Mouse (Mus musculus): ENCODE results near the gene Cib3. TPM values are rescaled to one million over a fixed set of nuclear protein-coding genes. Genes with fewer than 3 reads are reported as not detected.

The Cib3 gene
- polyA plus RNA-seq, 1 experiment from 2014 or later: not detected

DNA sequence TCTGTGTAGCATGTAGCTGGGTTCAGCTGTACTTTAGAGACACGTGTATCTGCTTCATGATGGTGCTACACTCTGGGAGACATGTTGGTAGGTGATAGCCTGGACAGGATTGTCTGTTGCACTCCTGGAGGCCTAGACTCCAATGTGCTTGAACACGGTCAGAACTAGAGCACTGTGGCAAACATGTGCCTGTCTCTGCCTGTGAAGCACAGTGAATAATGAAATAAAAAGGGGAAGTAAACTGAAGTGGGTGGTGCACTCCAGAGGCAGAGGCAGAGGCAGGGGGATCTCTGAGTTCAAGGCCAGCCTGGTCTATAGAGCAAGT, 22.5 kb downstream of the Cib3 start:
- no peak for DNase-seq (ENCODE audit: extremely low spot score, low spot score)
- Histone ChIP-seq H3K4me3 (no peak overlapping the region), H3K27ac (no peak overlapping the region), H3K9me3 (no peaks in the 10 kb centered on the region), H3K36me3 (replicated peaks) (no peaks in the 10 kb centered on the region), H3K4me1 (no peaks in the 10 kb centered on the region), H3K27me3 (ENCODE audit: poor library complexity, severe bottlenecking) (no peaks in the 10 kb centered on the region)
- WGBS: 82% methylated on average over 2 of the region's 2 CpGs

DNA sequence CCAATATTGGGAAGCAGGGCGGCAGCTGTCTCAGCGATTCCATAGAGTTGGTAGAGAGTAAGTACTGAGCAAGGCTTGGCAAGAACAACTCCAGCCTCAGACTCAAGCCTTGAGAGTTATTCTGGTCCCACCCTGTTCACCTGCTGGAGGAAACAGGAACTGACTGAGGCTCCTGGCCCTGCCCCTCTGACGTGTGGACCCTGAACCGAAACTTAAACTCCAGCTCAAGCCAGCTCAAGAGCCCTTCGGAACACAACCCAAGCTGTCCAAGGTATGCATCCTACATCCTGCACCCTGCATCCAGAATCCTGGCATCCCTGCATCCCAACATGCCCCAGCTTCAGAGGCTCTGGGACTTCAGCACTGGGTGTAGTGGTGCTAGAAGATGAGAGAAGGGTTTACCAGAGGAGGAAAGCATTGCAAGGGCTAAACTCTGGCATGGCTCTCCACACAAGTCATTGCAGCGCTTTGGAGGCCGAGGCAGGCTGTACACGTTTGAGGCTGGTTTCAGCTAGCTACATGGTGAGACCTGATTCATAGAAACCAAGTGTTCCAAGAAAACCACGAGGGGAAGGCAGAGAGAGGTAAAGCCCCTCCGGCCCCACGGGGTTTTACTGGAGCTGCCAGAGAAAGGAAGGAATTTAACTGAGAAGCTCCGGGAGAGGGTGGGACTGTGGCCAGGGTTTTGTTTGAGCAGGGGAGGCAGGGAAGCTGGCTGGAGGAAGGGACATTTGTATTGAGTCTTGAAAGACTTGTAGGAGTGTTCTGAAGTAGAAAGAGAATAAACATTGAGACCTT, 23.0 kb downstream of the Cib3 start, which contains the start of gene Hsh2d:
TSS of gene Hsh2d (plus strand) at position 222 of the 798 bp plus-strand sequence.
- WGBS: 76% methylated on average over 12 of the region's 12 CpGs
- no peak within 1 kb of the TSS for H3K27ac ChIP-seq
- H3K36me3 ChIP-seq (replicated peaks): no peaks in the 10 kb centered on the region
- no peaks in the 10 kb centered on the region for H3K9me3 ChIP-seq
- H3K27me3 ChIP-seq (ENCODE audit: poor library complexity, severe bottlenecking): no peaks in the 10 kb centered on the region
- no peak for DNase-seq (ENCODE audit: extremely low spot score, low spot score)
- H3K4me1 ChIP-seq: no peaks in the 10 kb centered on the region
- no peak within 1 kb of the TSS for H3K4me3 ChIP-seq

DNA sequence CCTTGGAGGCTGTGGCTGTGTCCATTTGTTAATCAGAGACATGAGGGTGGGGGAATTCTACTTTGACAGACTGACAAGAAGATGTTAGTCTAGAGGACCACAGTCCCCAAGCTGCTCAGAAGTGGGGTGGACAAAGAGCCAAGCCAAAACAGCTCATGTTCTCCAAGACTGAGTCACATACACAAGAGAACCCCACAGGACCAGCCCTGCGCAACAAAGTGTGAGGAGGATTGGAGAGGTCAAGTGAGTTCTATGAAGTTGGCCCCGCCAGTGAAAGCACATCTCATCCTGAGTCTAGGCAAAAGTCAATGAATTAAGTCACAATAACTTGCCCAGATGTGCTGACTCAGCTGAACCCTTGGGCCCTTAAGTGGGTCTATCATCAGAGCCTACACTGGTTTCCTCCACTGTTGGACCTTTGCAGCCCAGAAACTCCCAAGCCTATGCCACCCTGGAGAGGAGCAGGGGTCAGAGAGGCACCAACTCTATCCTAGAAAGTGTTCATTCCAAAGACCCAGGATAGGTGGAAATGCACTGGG, 24.8 kb downstream of the Cib3 start:
- no peak overlapping the region for H3K4me3 ChIP-seq
- no peaks in the 10 kb centered on the region for H3K9me3 ChIP-seq
- WGBS: 89% methylated on average over 2 of the region's 2 CpGs
- H3K36me3 ChIP-seq (replicated peaks): no peaks in the 10 kb centered on the region
- no peak overlapping the region for H3K27ac ChIP-seq
- DNase-seq (ENCODE audit: extremely low spot score, low spot score): no peak
- H3K4me1 ChIP-seq: no peaks in the 10 kb centered on the region
- H3K27me3 ChIP-seq (ENCODE audit: poor library complexity, severe bottlenecking): no peaks in the 10 kb centered on the region

DNA sequence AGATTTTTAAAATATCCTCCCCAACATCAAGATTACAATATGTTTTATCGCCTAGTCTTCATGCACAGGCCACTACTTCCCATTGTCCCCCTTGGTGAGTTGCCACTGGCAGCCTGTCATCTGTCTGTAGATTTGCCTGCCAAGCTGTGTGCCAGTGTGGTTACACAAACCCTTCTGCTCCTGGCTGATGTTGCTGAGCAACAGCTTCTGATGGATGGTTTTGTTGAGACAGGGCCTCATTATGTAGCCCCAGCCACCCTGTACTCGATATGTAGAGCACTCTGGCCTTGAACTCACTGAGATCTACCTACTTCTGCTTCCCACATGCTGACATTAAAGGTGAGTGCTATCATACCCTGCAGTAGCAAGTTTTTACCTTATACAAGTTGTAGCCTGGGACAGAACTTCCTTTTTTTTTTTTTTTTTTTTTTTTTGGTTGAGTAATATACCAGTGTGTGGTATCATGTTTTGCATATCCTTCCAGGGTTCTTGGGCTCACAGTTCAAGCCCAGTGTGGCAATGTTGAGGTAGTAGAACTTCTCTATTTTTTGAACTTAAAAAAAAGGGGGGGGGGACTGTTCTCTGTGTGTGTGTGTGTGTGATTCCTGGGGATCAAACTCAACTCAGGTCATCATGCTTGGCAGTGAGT, 29.0 kb downstream of the Cib3 start:
- DNase-seq (ENCODE audit: extremely low spot score, low spot score): no peak
- no peaks in the 10 kb centered on the region for H3K4me1 ChIP-seq
- no peaks in the 10 kb centered on the region for H3K27me3 ChIP-seq (ENCODE audit: poor library complexity, severe bottlenecking)
- H3K27ac ChIP-seq: no peak overlapping the region
- H3K4me3 ChIP-seq: no peak overlapping the region
- WGBS: 93% methylated on average over 2 of the region's 2 CpGs
- peaks cover 37% of the 10 kb centered on the region for H3K36me3 ChIP-seq (replicated peaks)
- H3K9me3 ChIP-seq: no peaks in the 10 kb centered on the region

DNA sequence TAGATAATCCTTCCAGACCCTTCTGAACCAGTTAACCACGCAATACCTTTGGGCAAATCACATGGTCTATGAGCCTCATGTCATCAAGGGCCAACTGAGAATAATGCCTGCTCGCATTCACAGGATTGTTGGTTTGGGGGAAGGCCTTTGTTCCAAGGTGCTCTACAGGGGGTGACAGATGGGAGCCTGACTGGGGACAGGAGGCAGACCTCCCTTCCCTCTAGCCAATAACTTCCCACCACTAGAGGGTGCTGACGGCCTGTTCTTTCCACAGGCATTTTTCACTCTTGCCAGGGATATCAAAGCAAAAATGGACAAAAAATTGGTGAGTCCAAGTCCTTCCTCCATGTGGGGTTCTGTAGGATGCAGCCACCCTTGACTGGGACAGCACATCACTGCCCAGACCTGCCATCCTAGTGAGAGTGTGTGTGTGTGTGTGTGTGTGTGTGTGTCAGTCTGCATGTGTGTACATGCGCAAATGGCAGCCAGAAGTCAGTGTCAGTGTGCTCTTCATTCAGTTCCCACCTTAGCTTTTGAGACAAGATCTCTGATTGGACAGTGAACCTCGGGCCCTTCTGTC, 35.2 kb downstream of the Cib3 start:
- Histone ChIP-seq H3K4me1 (no peaks in the 10 kb centered on the region), H3K36me3 (replicated peaks) (peaks cover 98% of the 10 kb centered on the region), H3K4me3 (no peak overlapping the region), H3K27ac (no peak overlapping the region), H3K27me3 (ENCODE audit: poor library complexity, severe bottlenecking) (no peaks in the 10 kb centered on the region), H3K9me3 (no peaks in the 10 kb centered on the region)
- WGBS: 65% methylated on average over 5 of the region's 5 CpGs
- peak; percentile 55 for DNase-seq (ENCODE audit: extremely low spot score, low spot score)

DNA sequence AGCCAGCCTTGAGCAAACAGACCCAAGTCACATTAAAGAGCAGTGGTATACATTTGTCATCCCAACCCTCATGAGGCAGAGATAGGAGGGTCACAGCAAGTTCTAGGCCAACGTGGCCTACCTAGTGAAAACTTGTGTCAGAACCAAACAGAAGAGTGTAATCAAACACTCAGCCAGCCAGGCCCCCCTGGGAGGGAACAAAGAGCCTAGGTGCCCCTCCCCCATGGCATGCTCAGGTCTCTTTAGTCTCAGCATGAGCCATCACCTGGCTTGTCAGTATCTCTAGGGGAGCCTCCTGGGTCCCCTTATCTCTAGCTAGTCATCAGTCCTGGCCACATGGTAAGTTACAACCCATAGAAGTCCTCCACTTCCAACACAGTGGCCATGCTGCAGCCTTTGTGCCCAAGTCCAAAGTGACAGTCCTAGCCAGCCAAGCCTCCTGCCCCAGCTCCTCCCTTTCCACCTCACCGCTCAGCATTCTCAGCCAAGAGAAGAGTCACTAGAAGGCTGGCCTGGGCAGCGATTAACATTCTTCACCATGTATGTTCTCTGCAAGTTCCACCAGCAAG, 42.9 kb downstream of the Cib3 start:
- DNase-seq (ENCODE audit: extremely low spot score, low spot score): no peak
- no peak overlapping the region for H3K4me3 ChIP-seq
- H3K4me1 ChIP-seq: no peaks in the 10 kb centered on the region
- no peak overlapping the region for H3K27ac ChIP-seq
- 80% methylated on average over 3 of the region's 3 CpGs for WGBS
- no peaks in the 10 kb centered on the region for H3K9me3 ChIP-seq
- no peaks in the 10 kb centered on the region for H3K27me3 ChIP-seq (ENCODE audit: poor library complexity, severe bottlenecking)
- H3K36me3 ChIP-seq (replicated peaks): peaks cover 96% of the 10 kb centered on the region

DNA sequence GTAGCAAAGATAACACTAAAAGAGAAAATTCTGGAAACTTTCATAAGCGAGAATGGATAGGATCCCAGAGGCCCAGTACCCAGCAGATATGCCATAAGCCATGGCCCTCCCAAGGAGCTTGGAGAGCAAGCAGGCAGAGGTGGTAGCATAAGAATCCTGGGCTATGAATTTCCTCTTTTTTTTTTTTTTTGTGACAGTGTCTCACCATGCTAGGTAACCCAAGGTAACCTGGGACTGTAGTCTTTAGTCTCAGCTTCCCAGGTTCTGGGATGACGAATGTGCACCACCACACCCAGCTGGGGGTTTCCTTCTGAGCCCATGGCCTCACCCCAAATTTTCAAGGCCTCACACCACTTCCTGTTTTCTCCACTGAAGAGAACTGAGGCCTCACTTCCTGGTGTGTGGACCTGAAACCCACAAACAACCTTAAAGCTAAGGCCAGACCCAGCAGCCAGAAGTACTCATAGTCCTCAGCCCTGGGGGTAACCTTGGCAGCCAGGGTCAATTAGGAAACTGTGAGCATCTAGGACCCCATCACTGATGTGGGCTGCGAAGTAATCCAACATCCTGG, 43.5 kb downstream of the Cib3 start:
- H3K9me3 ChIP-seq: no peaks in the 10 kb centered on the region
- no peaks in the 10 kb centered on the region for H3K4me1 ChIP-seq
- no peak overlapping the region for H3K27ac ChIP-seq
- H3K36me3 ChIP-seq (replicated peaks): peaks cover 96% of the 10 kb centered on the region
- DNase-seq (ENCODE audit: extremely low spot score, low spot score): no peak
- 89% methylated on average over 3 of the region's 3 CpGs for WGBS
- H3K4me3 ChIP-seq: no peak overlapping the region
- no peaks in the 10 kb centered on the region for H3K27me3 ChIP-seq (ENCODE audit: poor library complexity, severe bottlenecking)

DNA sequence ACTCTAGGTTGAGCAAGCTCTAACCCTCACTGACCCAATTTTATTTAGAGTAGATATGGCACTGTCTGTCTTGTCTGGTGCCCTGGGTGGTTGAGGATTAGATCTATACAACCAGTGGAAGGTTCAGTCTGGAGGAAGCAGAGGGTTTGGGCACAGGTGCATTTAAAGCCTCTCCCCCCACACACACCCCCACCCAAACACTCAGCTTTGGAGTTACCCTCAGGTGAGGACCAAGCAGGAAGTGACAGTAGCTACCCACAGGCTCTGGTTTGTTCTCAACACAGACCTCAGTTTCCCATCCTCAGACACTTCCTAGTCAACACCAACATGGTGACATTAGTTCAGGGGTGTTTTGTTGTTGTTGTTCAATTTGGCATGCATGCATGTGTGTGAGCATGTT, 49.8 kb downstream of the Cib3 start:
- Histone ChIP-seq H3K36me3 (replicated peaks) (peaks cover 45% of the 10 kb centered on the region), H3K9me3 (no peaks in the 10 kb centered on the region), H3K4me1 (peaks cover 24% of the 10 kb centered on the region), H3K27me3 (ENCODE audit: poor library complexity, severe bottlenecking) (no peaks in the 10 kb centered on the region), H3K27ac (no peak overlapping the region), H3K4me3 (peak overlapping the region; percentile 98; the same call in 1 of the 2 replicates)
- no peak for DNase-seq (ENCODE audit: extremely low spot score, low spot score)

DNA sequence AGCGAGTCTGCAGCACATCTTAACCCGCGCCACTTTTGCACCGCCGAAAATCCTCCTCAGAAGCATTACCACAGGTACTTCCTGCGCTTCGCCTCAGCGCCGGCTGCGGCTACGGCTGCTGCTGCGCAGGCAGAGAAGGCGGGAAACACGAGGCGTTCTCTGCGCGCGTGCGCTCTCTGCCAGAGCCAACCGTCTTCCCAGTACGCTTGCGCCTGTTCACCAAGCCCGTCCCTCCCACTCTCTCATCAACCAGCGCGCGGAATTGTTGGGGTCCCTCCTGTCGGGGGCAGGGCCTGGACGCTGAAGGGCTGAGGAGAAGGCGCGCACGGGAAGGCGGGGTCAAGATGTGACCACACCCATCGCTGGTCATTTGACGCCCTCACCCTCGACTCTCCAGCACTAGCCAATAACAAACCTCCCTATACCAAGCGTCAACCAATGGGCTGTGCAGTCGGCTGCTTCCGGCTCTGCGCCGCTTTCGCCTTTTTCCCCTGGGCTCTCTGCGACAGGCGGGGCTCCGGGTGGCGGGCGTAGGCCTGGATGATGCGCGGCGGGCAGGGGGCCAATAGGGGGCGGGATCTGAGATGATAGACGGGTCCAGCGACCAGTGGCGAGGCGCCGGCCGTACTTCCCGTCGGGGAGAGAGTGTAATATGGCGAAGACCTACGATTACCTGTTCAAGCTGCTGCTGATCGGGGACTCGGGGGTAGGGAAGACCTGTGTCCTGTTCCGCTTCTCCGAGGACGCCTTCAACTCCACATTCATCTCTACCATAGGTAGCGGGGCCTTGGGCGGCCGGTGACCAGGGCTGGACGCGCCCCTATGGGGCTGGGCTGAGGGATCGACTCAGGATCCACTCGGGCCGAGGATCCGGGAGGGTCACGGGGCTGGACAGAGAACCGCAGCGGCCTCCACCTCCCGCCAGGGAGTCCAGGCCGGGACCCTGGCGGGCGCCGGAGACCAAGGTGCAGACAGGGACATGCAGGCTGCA, 51.6 kb downstream of the Cib3 start, which contains the start of gene Rab8a:
TSS of gene Rab8a (plus strand) at position 494 of the 991 bp plus-strand sequence.
- no peaks in the 10 kb centered on the region for H3K27me3 ChIP-seq (ENCODE audit: poor library complexity, severe bottlenecking)
- H3K36me3 ChIP-seq (replicated peaks): peaks cover 30% of the 10 kb centered on the region
- peak; percentile 99 for DNase-seq (ENCODE audit: extremely low spot score, low spot score)
- H3K27ac ChIP-seq: peak within 1 kb of the TSS; percentile 93
- WGBS: under 1% methylated on average over 82 of the region's 82 CpGs
- peak within 1 kb of the TSS; percentile 98 for H3K4me3 ChIP-seq
- H3K4me1 ChIP-seq: peaks cover 24% of the 10 kb centered on the region
- H3K9me3 ChIP-seq: no peaks in the 10 kb centered on the region

DNA sequence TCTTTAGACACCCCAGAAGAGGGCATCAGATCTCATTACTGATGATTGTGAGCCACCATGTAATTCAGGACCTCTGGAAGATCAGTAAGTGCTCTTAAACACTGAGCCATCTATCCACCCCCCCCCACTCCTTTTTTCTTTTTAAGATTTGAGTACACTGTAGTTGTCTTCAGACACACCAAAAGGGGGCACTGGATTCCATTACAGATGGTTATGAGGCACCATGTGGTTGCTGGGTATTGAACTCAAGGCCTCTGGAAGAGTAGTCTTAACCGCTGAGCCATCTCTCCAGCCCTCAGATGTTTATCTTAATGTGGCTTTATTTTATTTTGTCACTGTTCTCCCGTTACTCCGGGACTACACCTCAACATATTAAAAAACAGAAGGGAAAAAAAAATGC, 52.6 kb downstream of the Cib3 start:
- Histone ChIP-seq H3K4me3 (peak overlapping the region; percentile 98), H3K4me1 (peaks cover 24% of the 10 kb centered on the region), H3K9me3 (no peaks in the 10 kb centered on the region), H3K27me3 (ENCODE audit: poor library complexity, severe bottlenecking) (no peaks in the 10 kb centered on the region), H3K27ac (no peak overlapping the region), H3K36me3 (replicated peaks) (peaks cover 21% of the 10 kb centered on the region)
- WGBS: 78% methylated on average over 3 of the region's 3 CpGs
- DNase-seq (ENCODE audit: extremely low spot score, low spot score): no peak

DNA sequence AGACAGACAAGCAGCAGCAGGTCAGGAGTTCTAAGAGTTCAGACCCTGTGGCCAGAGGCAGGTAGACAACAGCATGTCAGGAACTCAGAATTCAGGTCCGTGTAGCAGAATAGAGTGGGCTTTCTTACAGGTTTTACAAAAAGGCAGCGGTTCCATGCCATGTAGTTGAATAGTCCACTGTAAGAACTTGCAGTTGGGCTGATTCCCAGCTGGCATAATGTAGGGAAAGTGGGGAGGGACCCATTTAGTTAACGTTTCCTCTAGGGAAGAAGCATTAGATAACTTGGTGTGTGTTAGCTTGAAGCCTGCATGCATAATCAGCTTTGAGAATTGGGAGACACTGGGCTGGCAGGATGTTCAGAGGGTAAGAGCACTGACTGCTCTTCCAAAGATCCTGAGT, 53.9 kb downstream of the Cib3 start:
- Histone ChIP-seq H3K4me3 (no peak overlapping the region), H3K27me3 (ENCODE audit: poor library complexity, severe bottlenecking) (no peaks in the 10 kb centered on the region), H3K27ac (no peak overlapping the region), H3K36me3 (replicated peaks) (peaks cover 20% of the 10 kb centered on the region), H3K4me1 (peaks cover 24% of the 10 kb centered on the region), H3K9me3 (no peaks in the 10 kb centered on the region)
- no peak for DNase-seq (ENCODE audit: extremely low spot score, low spot score)
- WGBS: 89% methylated on average over 3 of the region's 3 CpGs

DNA sequence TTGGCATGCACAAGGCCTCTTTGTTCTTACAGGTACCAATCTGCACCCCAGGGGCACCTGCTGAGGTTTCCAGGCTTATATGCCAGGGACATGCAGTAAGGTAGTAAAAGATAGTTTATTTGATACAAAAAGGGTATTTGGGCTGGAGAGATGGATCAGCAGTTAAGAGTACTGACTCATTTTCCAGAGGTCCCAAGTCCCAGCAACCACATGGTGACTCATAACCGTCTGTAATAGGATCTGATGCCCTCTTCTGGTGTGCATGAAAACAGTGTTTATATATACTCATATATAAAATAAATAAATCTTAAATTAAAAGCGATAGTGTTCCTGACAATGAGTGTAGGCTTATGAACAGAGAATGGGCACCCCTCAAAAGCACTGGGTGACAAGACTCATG, 54.5 kb downstream of the Cib3 start:
- WGBS: 83% methylated on average over 2 of the region's 2 CpGs
- peaks cover 20% of the 10 kb centered on the region for H3K36me3 ChIP-seq (replicated peaks)
- no peaks in the 10 kb centered on the region for H3K9me3 ChIP-seq
- no peak overlapping the region for H3K27ac ChIP-seq
- H3K4me1 ChIP-seq: peaks cover 23% of the 10 kb centered on the region
- no peak overlapping the region for H3K4me3 ChIP-seq
- H3K27me3 ChIP-seq (ENCODE audit: poor library complexity, severe bottlenecking): no peaks in the 10 kb centered on the region
- no peak for DNase-seq (ENCODE audit: extremely low spot score, low spot score)

Measured in forebrain, embryonic 10.5 days (tissue).